8 mouse cellular contexts compared by ENCODE assay signal in genomic region chr11:31949331-31949785, GRCm38 (mm10). TPM values are rescaled to one million over a fixed set of nuclear protein-coding genes. Genes with fewer than 3 reads are reported as not detected.
DNase-seq lines count a peak whose midpoint lies in the region; ATAC-seq and TF ChIP-seq lines count a peak whose summit lies in the region.

No protein-coding gene starts in this region.

- peak overlapping the region; percentile 49; the same call in 1 of the 2 replicates for H3K27ac ChIP-seq in embryonic facial prominence, embryonic 10.5 days (replicated peaks)
- H3K27ac ChIP-seq in heart, embryonic 13.5 days (replicated peaks), result no peak overlapping the region
- H3K27ac ChIP-seq in kidney, postnatal 0 days, result no peak overlapping the region
- no peak overlapping the region for H3K27ac ChIP-seq in liver, embryonic 12.5 days

- H3K4me2 ChIP-seq in heart, embryonic 13.5 days, result peak overlapping the region; percentile 77
- H3K4me2 ChIP-seq in kidney, postnatal 0 days (ENCODE audit: low read length), result peak overlapping the region; percentile 66
- peak overlapping the region; percentile 72 for H3K4me2 ChIP-seq in liver, embryonic 12.5 days

- H3K36me3 ChIP-seq in embryonic facial prominence, embryonic 10.5 days (replicated peaks), result no peaks in the 10 kb centered on the region
- no peaks in the 10 kb centered on the region for H3K36me3 ChIP-seq in heart, embryonic 13.5 days
- no peaks in the 10 kb centered on the region for H3K36me3 ChIP-seq in kidney, postnatal 0 days (ENCODE audit: insufficient read depth, low read length)
- no peaks in the 10 kb centered on the region for H3K36me3 ChIP-seq in liver, embryonic 12.5 days

- peak; percentile 91 for DNase-seq in CD4-positive, CD25-positive, alpha-beta regulatory T cell, adult 2 months (ENCODE audit: low read depth, low spot score)
- peak; percentile 40 for DNase-seq in adrenal gland, adult 8-10 months
- DNase-seq in embryonic facial prominence, embryonic 10.5 days (ENCODE audit: low spot score), result peak; percentile 68
- DNase-seq in kidney, postnatal 0 days (ENCODE audit: low spot score), result peak; percentile 93
- DNase-seq in natural killer cell, adult 2 months (ENCODE audit: low spot score in 2 of 2), result peak; percentile 52 to 66
- peak; percentile 84 for DNase-seq in telencephalon, adult 2 months (ENCODE audit: low read depth, low spot score)

- peak; percentile 91 for TF ChIP-seq CTCF in kidney, postnatal 0 days (IDR thresholded peaks at IDR 0.05; ENCODE audit: low read depth)

- peak overlapping the region; percentile 54 for H3K4me3 ChIP-seq in embryonic facial prominence, embryonic 10.5 days
- H3K4me3 ChIP-seq in heart, embryonic 13.5 days, result peak overlapping the region; percentile 58
- peak overlapping the region; percentile 36 for H3K4me3 ChIP-seq in kidney, postnatal 0 days (replicated peaks; ENCODE audit: low read depth, low read length)
- H3K4me3 ChIP-seq in liver, embryonic 12.5 days, result peak overlapping the region; percentile 54

- H3K9ac ChIP-seq in heart, embryonic 13.5 days, result peak overlapping the region; percentile 77
- peak overlapping the region; percentile 24; the same call in 1 of the 2 replicates for H3K9ac ChIP-seq in kidney, postnatal 0 days (ENCODE audit: low read depth, low read length)
- H3K9ac ChIP-seq in liver, embryonic 12.5 days, result peak overlapping the region; percentile 45

- H3K9me3 ChIP-seq in embryonic facial prominence, embryonic 10.5 days, result no peaks in the 10 kb centered on the region
- H3K9me3 ChIP-seq in heart, embryonic 13.5 days, result peaks cover 1% of the 10 kb centered on the region; the same call in 1 of the 2 replicates
- H3K9me3 ChIP-seq in kidney, postnatal 0 days (replicated peaks; ENCODE audit: low read length), result no peaks in the 10 kb centered on the region
- no peaks in the 10 kb centered on the region for H3K9me3 ChIP-seq in liver, embryonic 12.5 days (replicated peaks)

- peaks cover 13% of the 10 kb centered on the region for H3K27me3 ChIP-seq in embryonic facial prominence, embryonic 10.5 days (replicated peaks; ENCODE audit: low read depth, poor library complexity, severe bottlenecking)
- H3K27me3 ChIP-seq in heart, embryonic 13.5 days (replicated peaks), result peaks cover 12% of the 10 kb centered on the region
- no peaks in the 10 kb centered on the region for H3K27me3 ChIP-seq in kidney, postnatal 0 days (ENCODE audit: insufficient read depth, low read length)
- peaks cover 24% of the 10 kb centered on the region for H3K27me3 ChIP-seq in liver, embryonic 12.5 days (replicated peaks)

- ATAC-seq in heart, embryonic 13.5 days (ENCODE audit: extremely low read depth, insufficient number of reproducible peaks, low FRiP score, low TSS enrichment), result no peak
- ATAC-seq in kidney, postnatal 0 days (replicated peaks; ENCODE audit: low FRiP score, low read depth), result peak; percentile 51; the same call in 1 of the 2 replicates
- ATAC-seq in liver, embryonic 12.5 days, result peak; percentile 82

- H3K4me1 ChIP-seq in embryonic facial prominence, embryonic 10.5 days, result peaks cover 16% of the 10 kb centered on the region
- H3K4me1 ChIP-seq in heart, embryonic 13.5 days, result peaks cover 14% of the 10 kb centered on the region
- no peaks in the 10 kb centered on the region for H3K4me1 ChIP-seq in kidney, postnatal 0 days (replicated peaks; ENCODE audit: insufficient read depth, low read length)
- peaks cover 20% of the 10 kb centered on the region for H3K4me1 ChIP-seq in liver, embryonic 12.5 days

- WGBS in embryonic facial prominence, embryonic 10.5 days, result 2% methylated on average over 17 of the region's 17 CpGs
- 2% methylated on average over 17 of the region's 17 CpGs for WGBS in heart, embryonic 13.5 days
- 2% methylated on average over 17 of the region's 17 CpGs for WGBS in kidney, postnatal 0 days
- WGBS in liver, embryonic 12.5 days (ENCODE audit: insufficient replicate concordance), result 1% methylated on average over 17 of the region's 17 CpGs

RNA-seq across cellular contexts. Expression of gene 4930524B15Rik, which starts 16.0 kb away (rescaled TPM):
- not detected for total RNA-seq in adrenal gland, adult 8-10 months (2022)
- 0.10 and 0.14 TPM in 2 replicates for polyA plus RNA-seq in embryonic facial prominence, embryonic 10.5 days (2016; fragmentation: Nextera tagmentation; extraction: Ambion mirVana)
- polyA plus RNA-seq in heart, embryonic 13.5 days (2015; fragmentation: Nextera tagmentation; extraction: Ambion mirVana), result 0.25 and 0.39 TPM in 2 replicates
- polyA plus RNA-seq in kidney, postnatal 0 days (2015; fragmentation: Nextera tagmentation; extraction: Ambion mirVana), result 0.10 and 0.18 TPM in 2 replicates
- not detected in 2 replicates for polyA plus RNA-seq in liver, embryonic 12.5 days (2016; fragmentation: Nextera tagmentation; extraction: Ambion mirVana)

RNA-seq across cellular contexts. Expression of gene Nsg2, which starts 50.9 kb away (rescaled TPM):
- total RNA-seq in adrenal gland, adult 8-10 months (2022), result 10 to 100 TPM; 37.1 to 76.7 (median 48.5) TPM
- 10.1 and 11.3 TPM in 2 replicates for polyA plus RNA-seq in embryonic facial prominence, embryonic 10.5 days (2016; fragmentation: Nextera tagmentation; extraction: Ambion mirVana)
- 0.88 and 0.97 TPM in 2 replicates for polyA plus RNA-seq in heart, embryonic 13.5 days (2015; fragmentation: Nextera tagmentation; extraction: Ambion mirVana)
- 7.2 and 9.2 TPM in 2 replicates for polyA plus RNA-seq in kidney, postnatal 0 days (2015; fragmentation: Nextera tagmentation; extraction: Ambion mirVana)
- polyA plus RNA-seq in liver, embryonic 12.5 days (2016; fragmentation: Nextera tagmentation; extraction: Ambion mirVana), result 0.11 and 0.17 TPM in 2 replicates

Comparison
In these comparisons a context has a peak if more than half of its experiments do, and no peak if none do; other contexts are left out.
1. DNase-seq: peak in every context shown above with its lines; median percentile 93 in kidney, postnatal 0 days; 91 in CD4-positive, CD25-positive, alpha-beta regulatory T cell, adult 2 months; 84 in telencephalon, adult 2 months; 68 in embryonic facial prominence, embryonic 10.5 days; 59 in natural killer cell, adult 2 months; 40 in adrenal gland, adult 8-10 months.
2. H3K9ac ChIP-seq: peak in every context shown above with its lines; median percentile 77 in heart, embryonic 13.5 days; 45 in liver, embryonic 12.5 days; 24 in kidney, postnatal 0 days.